Mouse (Mus musculus) stomach, postnatal 0 days (tissue): ENCODE measurements at regions not wholly inside any gene's neighbourhood (a gene's known extent, or its start where the extent isn't known, plus 50 kb on each side); places are given as distances from the start of the nearest gene placed in this dataset.

Source experiments
- CTCF ChIP-seq: IDR thresholded peaks from 2 replicates; pipeline ENCODE4 v1.5.1; 2016; ENCODE audit warnings: antibody characterized with exemption, low read depth, mild to moderate bottlenecking, moderate library complexity
- EP300 ChIP-seq: optimal IDR thresholded peaks from 2 replicates; pipeline ENCODE3; 2016; ENCODE audit warnings: antibody characterized with exemption

- TF ChIP-seq CTCF = no peak
- TF ChIP-seq EP300 = no peak
Measured at GRCm38 (mm10) chr12:29134326-29134725, 382.7 kb downstream of the Eipr1 start.
